Mouse (Mus musculus): ENCODE measurements at regions not wholly inside any gene's neighbourhood (a gene's known extent, or its start where the extent isn't known, plus 50 kb on each side); places are given as distances from the start of the nearest gene placed in this dataset.

- Histone ChIP-seq H3K9me3 (replicated peaks; ENCODE audit: control insufficient read depth, low read length) (no peaks in the 10 kb centered on the region), H3K4me3 (ENCODE audit: low read depth, low read length) (no peak overlapping the region), H3K27me3 (ENCODE audit: control insufficient read depth, insufficient read depth, low read length) (no peaks in the 10 kb centered on the region), H3K9ac (replicated peaks; ENCODE audit: low read depth, low read length) (no peak overlapping the region), H3K4me2 (ENCODE audit: low read depth, low read length) (no peak overlapping the region), H3K36me3 (replicated peaks; ENCODE audit: control insufficient read depth, insufficient read depth, low read length) (no peaks in the 10 kb centered on the region), H3K4me1 (ENCODE audit: control insufficient read depth, insufficient read depth) (no peaks in the 10 kb centered on the region), H3K27ac (ENCODE audit: low read depth) (no peak overlapping the region)
- ATAC-seq (ENCODE audit: insufficient read depth, low read depth) (no peak), DNase-seq (ENCODE audit: low spot score) (no peak)
- 69% methylated on average over 9 of the region's 9 CpGs for WGBS
- TF ChIP-seq EP300 (IDR thresholded peaks at IDR 0.05; ENCODE audit: low read depth) (no peak), CTCF (IDR thresholded peaks at IDR 0.05; ENCODE audit: low read depth) (no peak)
Measured at GRCm38 (mm10) chr13:72837016-72837415, 208.4 kb downstream of the Irx2 start.

GRCm38 (mm10) chr13:72848097-72848496 is 219.5 kb downstream of the Irx2 start:
- Histone ChIP-seq H3K4me1 (ENCODE audit: control insufficient read depth, insufficient read depth) (no peaks in the 10 kb centered on the region), H3K4me3 (ENCODE audit: low read depth, low read length) (no peak overlapping the region), H3K9ac (replicated peaks; ENCODE audit: low read depth, low read length) (no peak overlapping the region), H3K36me3 (replicated peaks; ENCODE audit: control insufficient read depth, insufficient read depth, low read length) (no peaks in the 10 kb centered on the region), H3K9me3 (replicated peaks; ENCODE audit: control insufficient read depth, low read length) (no peaks in the 10 kb centered on the region), H3K27ac (ENCODE audit: low read depth) (no peak overlapping the region), H3K27me3 (ENCODE audit: control insufficient read depth, insufficient read depth, low read length) (no peaks in the 10 kb centered on the region), H3K4me2 (ENCODE audit: low read depth, low read length) (no peak overlapping the region)
- DNase-seq (ENCODE audit: low spot score) (no peak), ATAC-seq (ENCODE audit: insufficient read depth, low read depth) (no peak)
- TF ChIP-seq CTCF (IDR thresholded peaks at IDR 0.05; ENCODE audit: low read depth) (no peak), EP300 (IDR thresholded peaks at IDR 0.05; ENCODE audit: low read depth) (no peak)
- 63% methylated on average over 4 of the region's 4 CpGs for WGBS

- no peaks in the 10 kb centered on the region for H3K36me3 ChIP-seq (replicated peaks; ENCODE audit: control insufficient read depth, insufficient read depth, low read length)
- no peaks in the 10 kb centered on the region for H3K27me3 ChIP-seq (ENCODE audit: control insufficient read depth, insufficient read depth, low read length)
- H3K9ac ChIP-seq (replicated peaks; ENCODE audit: low read depth, low read length) = no peak overlapping the region
- TF ChIP-seq CTCF (IDR thresholded peaks at IDR 0.05; ENCODE audit: low read depth) (no peak), EP300 (IDR thresholded peaks at IDR 0.05; ENCODE audit: low read depth) (no peak)
- H3K4me1 ChIP-seq (ENCODE audit: control insufficient read depth, insufficient read depth) = no peaks in the 10 kb centered on the region
- ATAC-seq (ENCODE audit: insufficient read depth, low read depth) = no peak
- H3K27ac ChIP-seq (ENCODE audit: low read depth) = no peak overlapping the region
- no peak overlapping the region for H3K4me2 ChIP-seq (ENCODE audit: low read depth, low read length)
- no peak for DNase-seq (ENCODE audit: low spot score)
- H3K4me3 ChIP-seq (ENCODE audit: low read depth, low read length) = no peak overlapping the region
- WGBS = 83% methylated on average over 11 of the region's 11 CpGs
- H3K9me3 ChIP-seq (replicated peaks; ENCODE audit: control insufficient read depth, low read length) = no peaks in the 10 kb centered on the region
Measured at GRCm38 (mm10) chr13:72849841-72850240, 221.2 kb downstream of the Irx2 start.

GRCm38 (mm10) chr13:72852896-72853295 is 224.3 kb downstream of the Irx2 start:
- no peaks in the 10 kb centered on the region for H3K36me3 ChIP-seq (replicated peaks; ENCODE audit: control insufficient read depth, insufficient read depth, low read length)
- H3K27me3 ChIP-seq (ENCODE audit: control insufficient read depth, insufficient read depth, low read length) = no peaks in the 10 kb centered on the region
- H3K4me3 ChIP-seq (ENCODE audit: low read depth, low read length) = no peak overlapping the region
- H3K9ac ChIP-seq (replicated peaks; ENCODE audit: low read depth, low read length) = no peak overlapping the region
- H3K4me1 ChIP-seq (ENCODE audit: control insufficient read depth, insufficient read depth) = no peaks in the 10 kb centered on the region
- no peak overlapping the region for H3K27ac ChIP-seq (ENCODE audit: low read depth)
- ATAC-seq (ENCODE audit: insufficient read depth, low read depth) (no peak), DNase-seq (ENCODE audit: low spot score) (no peak)
- no peak overlapping the region for H3K4me2 ChIP-seq (ENCODE audit: low read depth, low read length)
- no peaks in the 10 kb centered on the region for H3K9me3 ChIP-seq (replicated peaks; ENCODE audit: control insufficient read depth, low read length)
- TF ChIP-seq EP300 (IDR thresholded peaks at IDR 0.05; ENCODE audit: low read depth) (no peak), CTCF (IDR thresholded peaks at IDR 0.05; ENCODE audit: low read depth) (no peak)
- 72% methylated on average over 4 of the region's 4 CpGs for WGBS

- no peak overlapping the region for H3K4me3 ChIP-seq (ENCODE audit: low read depth, low read length)
- no peaks in the 10 kb centered on the region for H3K27me3 ChIP-seq (ENCODE audit: control insufficient read depth, insufficient read depth, low read length)
- no peaks in the 10 kb centered on the region for H3K9me3 ChIP-seq (replicated peaks; ENCODE audit: control insufficient read depth, low read length)
- DNase-seq (ENCODE audit: low spot score) (no peak), ATAC-seq (ENCODE audit: insufficient read depth, low read depth) (no peak)
- TF ChIP-seq CTCF (IDR thresholded peaks at IDR 0.05; ENCODE audit: low read depth) (no peak), EP300 (IDR thresholded peaks at IDR 0.05; ENCODE audit: low read depth) (no peak)
- H3K9ac ChIP-seq (replicated peaks; ENCODE audit: low read depth, low read length) = no peak overlapping the region
- H3K4me2 ChIP-seq (ENCODE audit: low read depth, low read length) = no peak overlapping the region
- H3K27ac ChIP-seq (ENCODE audit: low read depth) = no peak overlapping the region
- H3K36me3 ChIP-seq (replicated peaks; ENCODE audit: control insufficient read depth, insufficient read depth, low read length) = no peaks in the 10 kb centered on the region
- H3K4me1 ChIP-seq (ENCODE audit: control insufficient read depth, insufficient read depth) = no peaks in the 10 kb centered on the region
Measured at GRCm38 (mm10) chr13:72875921-72876320, 247.3 kb downstream of the Irx2 start.

GRCm38 (mm10) chr13:72894982-72895381 is 266.4 kb downstream of the Irx2 start:
- no peak overlapping the region for H3K4me2 ChIP-seq (ENCODE audit: low read depth, low read length)
- no peaks in the 10 kb centered on the region for H3K4me1 ChIP-seq (ENCODE audit: control insufficient read depth, insufficient read depth)
- no peaks in the 10 kb centered on the region for H3K27me3 ChIP-seq (ENCODE audit: control insufficient read depth, insufficient read depth, low read length)
- H3K4me3 ChIP-seq (ENCODE audit: low read depth, low read length) = no peak overlapping the region
- no peak overlapping the region for H3K9ac ChIP-seq (replicated peaks; ENCODE audit: low read depth, low read length)
- ATAC-seq (ENCODE audit: insufficient read depth, low read depth) = no peak
- H3K9me3 ChIP-seq (replicated peaks; ENCODE audit: control insufficient read depth, low read length) = no peaks in the 10 kb centered on the region
- no peak for TF ChIP-seq EP300 (IDR thresholded peaks at IDR 0.05; ENCODE audit: low read depth)
- H3K27ac ChIP-seq (ENCODE audit: low read depth) = no peak overlapping the region
- no peak for DNase-seq (ENCODE audit: low spot score)
- WGBS = 73% methylated on average over 11 of the region's 11 CpGs
- H3K36me3 ChIP-seq (replicated peaks; ENCODE audit: control insufficient read depth, insufficient read depth, low read length) = no peaks in the 10 kb centered on the region
